Mouse (Mus musculus) T-cell, adult 2 months (primary cell): ENCODE data around the gene Tnfrsf14.

ENCODE experiments used
- DNase-seq: peaks from one replicate; pipeline ENCODE4 v3.0.0; 2022; ENCODE audit warnings: low spot score

The Tnfrsf14 gene

GRCm38 (mm10) chr4:154880730-154881129 lies 47.6 kb downstream of the Tnfrsf14 start:
- no peak for DNase-seq

GRCm38 (mm10) chr4:154877864-154878548 lies 50.4 kb downstream of the Tnfrsf14 start:
- DNase-seq, result peak; percentile 89

- DNase-seq, result no peak
Measured at GRCm38 (mm10) chr4:154873186-154873585, 55.2 kb downstream of the Tnfrsf14 start.
